Mouse (Mus musculus) embryonic facial prominence, embryonic 14.5 days (tissue): ENCODE data around the gene Ankrd53. TPM values are rescaled to one million over a fixed set of nuclear protein-coding genes. Genes with fewer than 3 reads are reported as not detected.

Experiments used
- ATAC-seq: fragments of 200-750 bp; cut with Nextera tagmentation; 2 replicates; pipeline ENCODE4 v1.8.0; 2017; ENCODE audit warnings: low read depth, moderate number of reproducible peaks, moderate TSS enrichment
- DNase-seq: peaks from one replicate; pipeline ENCODE4 v3.0.0-alpha.2; 2015; ENCODE audit warnings: low spot score
- H3K27ac ChIP-seq: fragments of 300-500 bp; sonication (generic); replicated peaks from 2 replicates; pipeline ENCODE4 v1.5.1; 2014; ENCODE audit warnings: low read depth, mild to moderate bottlenecking, low read length, moderate library complexity
- H3K27me3 ChIP-seq: fragments of 300-500 bp; sonication (generic); replicated peaks from 2 replicates; pipeline ENCODE4 v1.6.1; 2014; ENCODE audit warnings: low read length; ENCODE audit not compliant: control insufficient read depth, insufficient read depth
- H3K36me3 ChIP-seq: fragments of 300-500 bp; sonication (generic); 2 replicates; pipeline ENCODE4 v1.6.1; 2014; ENCODE audit warnings: low read length, mixed read lengths; ENCODE audit not compliant: control insufficient read depth, insufficient read depth
- H3K4me1 ChIP-seq: fragments of 300-500 bp; sonication (generic); 2 replicates; pipeline ENCODE4 v1.6.1; 2014; ENCODE audit warnings: antibody characterized with exemption, low read length; ENCODE audit not compliant: control insufficient read depth, insufficient read depth
- H3K4me2 ChIP-seq: fragments of 300-500 bp; sonication (generic); 2 replicates; pipeline ENCODE4 v1.6.1; 2014; ENCODE audit warnings: low read depth, mild to moderate bottlenecking, low read length, moderate library complexity, mixed read lengths
- H3K4me3 ChIP-seq: fragments of 300-500 bp; sonication (generic); 2 replicates; pipeline ENCODE4 v1.5.1; 2014; ENCODE audit warnings: low read depth, mild to moderate bottlenecking, low read length
- H3K9ac ChIP-seq: fragments of 300-500 bp; sonication (generic); 2 replicates; pipeline ENCODE4 v1.6.1; 2014; ENCODE audit warnings: low read depth, mild to moderate bottlenecking, low read length, moderate library complexity, mixed read lengths
- H3K9me3 ChIP-seq: fragments of 300-500 bp; sonication (generic); 2 replicates; pipeline ENCODE4 v1.6.1; 2016; ENCODE audit warnings: low read length; ENCODE audit not compliant: control insufficient read depth
- WGBS: fragments of 180-500 bp; shearing (Covaris S2); extraction: QIAGEN DNeasy Blood & Tissue Kit; methylation state at CpG from one replicate; pipeline ENCODE4 v1.1.7; 2014; 5-methylcytosine and 5-hydroxymethylcytosine counted together
- polyA plus RNA-seq: library from polyadenylated mRNA; unstranded; fragments of >200 nt; fragmentation: Nextera tagmentation; extraction: Ambion mirVana; gene quantifications from 2 replicates; pipeline ENCODE4 v1.2.1, GENCODE M21; 2014

Gene Ankrd53
- polyA plus RNA-seq, 1 experiment from 2014 or later, result 0.17 TPM

- no peaks in the 10 kb centered on the region for H3K9me3 ChIP-seq
- H3K27ac ChIP-seq, result peak overlapping the region; percentile 94
- ATAC-seq, result peak; percentile 5; the same call in 1 of the 2 replicates
- H3K4me1 ChIP-seq, result peaks cover 5% of the 10 kb centered on the region; the same call in 1 of the 2 replicates
- H3K4me3 ChIP-seq, result peak overlapping the region; percentile 79
- H3K27me3 ChIP-seq, result no peaks in the 10 kb centered on the region
- peak overlapping the region; percentile 81 for H3K9ac ChIP-seq
- H3K4me2 ChIP-seq, result peak overlapping the region; percentile 93
- H3K36me3 ChIP-seq, result peaks cover 15% of the 10 kb centered on the region; the same call in 1 of the 2 replicates
- peak; percentile 47 for DNase-seq
- WGBS, result 9% methylated on average over 13 of the region's 13 CpGs
Measured at GRCm38 (mm10) chr6:83795492-83795900, 33.1 kb downstream of the Ankrd53 start.

DNA sequence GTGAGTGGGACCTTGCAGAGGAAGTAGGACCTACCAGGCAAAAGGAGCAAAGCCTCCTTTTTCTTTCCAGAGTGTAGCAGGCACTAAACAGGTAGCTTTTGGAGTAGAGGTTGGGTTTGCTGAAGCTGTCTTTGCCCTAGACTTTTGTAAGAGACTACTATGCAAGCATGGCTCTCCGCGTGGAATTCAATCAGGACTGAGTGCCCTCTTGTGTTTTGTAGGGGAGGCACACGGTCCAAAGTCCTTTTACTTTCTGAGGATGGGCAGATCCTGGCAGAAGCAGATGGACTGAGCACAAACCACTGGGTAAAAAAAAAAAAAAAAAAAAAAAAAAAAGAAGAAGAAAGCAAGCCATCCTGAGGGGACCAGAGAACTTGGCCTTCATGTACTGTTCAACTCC is 34.2 kb downstream of the Ankrd53 start:
- no peak for DNase-seq
- H3K27me3 ChIP-seq, result no peaks in the 10 kb centered on the region
- 59% methylated on average over 3 of the region's 3 CpGs for WGBS
- H3K4me1 ChIP-seq, result peaks cover 5% of the 10 kb centered on the region; the same call in 1 of the 2 replicates
- no peak overlapping the region for H3K27ac ChIP-seq
- no peak overlapping the region for H3K4me2 ChIP-seq
- peaks cover 23% of the 10 kb centered on the region; the same call in 1 of the 2 replicates for H3K36me3 ChIP-seq
- no peaks in the 10 kb centered on the region for H3K9me3 ChIP-seq
- no peak overlapping the region for H3K4me3 ChIP-seq
- no peak for ATAC-seq
- H3K9ac ChIP-seq, result no peak overlapping the region

GRCm38 (mm10) chr6:83802033-83802432 is 39.6 kb downstream of the Ankrd53 start:
- Histone ChIP-seq H3K4me1 (no peaks in the 10 kb centered on the region), H3K9me3 (no peaks in the 10 kb centered on the region), H3K27ac (no peak overlapping the region), H3K9ac (no peak overlapping the region), H3K36me3 (peaks cover 52% of the 10 kb centered on the region), H3K27me3 (no peaks in the 10 kb centered on the region), H3K4me3 (no peak overlapping the region), H3K4me2 (no peak overlapping the region)
- no peak for ATAC-seq
- DNase-seq, result no peak
- WGBS, result 90% methylated on average over 5 of the region's 5 CpGs

DNA sequence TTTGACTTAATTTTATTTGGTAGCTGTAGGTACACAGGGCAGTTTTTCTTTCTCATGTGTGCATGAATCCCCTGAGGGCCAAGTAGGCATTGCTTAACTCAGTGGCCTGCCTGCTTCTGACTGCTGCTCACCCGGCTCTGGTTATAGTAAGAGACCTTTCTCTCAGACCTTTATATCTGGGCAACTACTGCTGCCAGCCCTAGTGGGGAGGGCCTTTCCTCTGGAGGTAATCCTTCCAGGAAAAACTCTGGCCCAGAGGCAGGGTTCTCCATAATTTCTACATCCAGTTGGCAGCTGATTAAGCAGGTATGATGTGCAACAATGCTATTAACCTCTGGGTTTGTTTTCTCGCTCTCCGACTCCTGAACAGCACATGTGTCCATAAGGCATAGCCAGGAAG is 40.4 kb downstream of the Ankrd53 start:
- DNase-seq (no peak), ATAC-seq (no peak)
- WGBS, result 87% methylated on average over 3 of the region's 3 CpGs
- Histone ChIP-seq H3K36me3 (peaks cover 60% of the 10 kb centered on the region), H3K4me1 (no peaks in the 10 kb centered on the region), H3K9me3 (no peaks in the 10 kb centered on the region), H3K4me2 (no peak overlapping the region), H3K27me3 (no peaks in the 10 kb centered on the region), H3K9ac (no peak overlapping the region), H3K27ac (no peak overlapping the region), H3K4me3 (no peak overlapping the region)

GRCm38 (mm10) chr6:83815801-83816200 is 53.4 kb downstream of the Ankrd53 start:
- Histone ChIP-seq H3K4me3 (no peak overlapping the region), H3K36me3 (peaks cover 30% of the 10 kb centered on the region), H3K27ac (no peak overlapping the region), H3K27me3 (no peaks in the 10 kb centered on the region), H3K9ac (no peak overlapping the region), H3K9me3 (no peaks in the 10 kb centered on the region), H3K4me1 (no peaks in the 10 kb centered on the region), H3K4me2 (no peak overlapping the region)
- DNase-seq (no peak), ATAC-seq (no peak)
- WGBS, result 94% methylated on average over 3 of the region's 3 CpGs

Other genes starting within 250 kb of the Ankrd53 start
- 11.0 and 13.2 TPM in 2 replicates for gene Actg2, start 226.4 kb upstream of the Ankrd53 start, polyA plus RNA-seq
- gene Stambp, start 189.9 kb upstream of the Ankrd53 start, polyA plus RNA-seq, result 26.2 and 28.1 TPM in 2 replicates
- not detected in 2 replicates for gene Clec4f, start 106.5 kb upstream of the Ankrd53 start, polyA plus RNA-seq
- gene Cd207, start 84.8 kb upstream of the Ankrd53 start, polyA plus RNA-seq, result not detected in 2 replicates
- 0.43 and 0.45 TPM in 2 replicates for gene Vax2, start 51.4 kb upstream of the Ankrd53 start, polyA plus RNA-seq
- 1.8 and 2.3 TPM in 2 replicates for gene Atp6v1b1, start 19.7 kb upstream of the Ankrd53 start, polyA plus RNA-seq
- gene Tex261, start 13.2 kb downstream of the Ankrd53 start, polyA plus RNA-seq, result 92.5 and 98.9 TPM in 2 replicates
- 50.6 and 61.2 TPM in 2 replicates for gene Nagk, start 32.3 kb downstream of the Ankrd53 start, polyA plus RNA-seq
- 17.2 and 17.3 TPM in 2 replicates for gene Paip2b, start 69.1 kb downstream of the Ankrd53 start, polyA plus RNA-seq
- gene Zfp638, start 104.5 kb downstream of the Ankrd53 start, polyA plus RNA-seq, result 62.1 and 66.2 TPM in 2 replicates
- 14.3 and 17.0 TPM in 2 replicates for gene Dysf, start 245.9 kb downstream of the Ankrd53 start, polyA plus RNA-seq